Mouse (Mus musculus): ENCODE measurements at regions not wholly inside any gene's neighbourhood (a gene's known extent, or its start where the extent isn't known, plus 50 kb on each side); places are given as distances from the start of the nearest gene placed in this dataset.
"Not testable (repeated sequence)": the region's sequence is repeated elsewhere in the genome, so short reads cannot be mapped to it uniquely, and the experiment has no call there.

GRCm38 (mm10) chr3:41504867-41505266, 50.7 kb upstream of the Jade1 start:
- H3K27me3 ChIP-seq (ENCODE audit: control insufficient read depth, insufficient read depth, low read length, poor library complexity, severe bottlenecking) = no peaks in the 10 kb centered on the region
- TF ChIP-seq CTCF (IDR thresholded peaks at IDR 0.05; ENCODE audit: low read depth, low read length) = no peak
- no peak for TF ChIP-seq EP300 (IDR thresholded peaks at IDR 0.05; ENCODE audit: insufficient read depth, low read depth, low read length)
- no peak for TF ChIP-seq POLR2A (IDR thresholded peaks at IDR 0.05; ENCODE audit: insufficient read depth, low read length)
- H3K9ac ChIP-seq (ENCODE audit: low read depth, poor library complexity, severe bottlenecking) = no peak overlapping the region
- H3K36me3 ChIP-seq (ENCODE audit: control insufficient read depth, insufficient read depth, low read length, poor library complexity, severe bottlenecking) = peaks cover 20% of the 10 kb centered on the region
- no peak overlapping the region for H3K27ac ChIP-seq (ENCODE audit: insufficient read depth, low read length)
- H3K4me3 ChIP-seq (ENCODE audit: low read depth, low read length) = no peak overlapping the region
- H3K9me3 ChIP-seq (replicated peaks; ENCODE audit: control insufficient read depth, insufficient read depth, low read length, poor library complexity, severe bottlenecking) = no peaks in the 10 kb centered on the region
- no peaks in the 10 kb centered on the region for H3K4me1 ChIP-seq (ENCODE audit: control insufficient read depth, insufficient read depth, low read length)

- TF ChIP-seq POLR2A (IDR thresholded peaks at IDR 0.05; ENCODE audit: insufficient read depth, low read length) (no peak), EP300 (IDR thresholded peaks at IDR 0.05; ENCODE audit: insufficient read depth, low read depth, low read length) (no peak), CTCF (IDR thresholded peaks at IDR 0.05; ENCODE audit: low read depth, low read length) (no peak)
Observed at GRCm38 (mm10) chr3:41502161-41502560, 53.4 kb upstream of the Jade1 start.

GRCm38 (mm10) chr3:41501639-41502038, 53.9 kb upstream of the Jade1 start:
- H3K9me3 ChIP-seq (replicated peaks; ENCODE audit: control insufficient read depth, insufficient read depth, low read length, poor library complexity, severe bottlenecking); H3K36me3 ChIP-seq (ENCODE audit: control insufficient read depth, insufficient read depth, low read length, poor library complexity, severe bottlenecking); H3K27ac ChIP-seq (ENCODE audit: insufficient read depth, low read length); H3K9ac ChIP-seq (ENCODE audit: low read depth, poor library complexity, severe bottlenecking); H3K4me1 ChIP-seq (ENCODE audit: control insufficient read depth, insufficient read depth, low read length); H3K4me3 ChIP-seq (ENCODE audit: low read depth, low read length); H3K27me3 ChIP-seq (ENCODE audit: control insufficient read depth, insufficient read depth, low read length, poor library complexity, severe bottlenecking): not testable (repeated sequence)

More at GRCm38 (mm10) chr3:41502161-41502560, 53.4 kb upstream of the Jade1 start:
- no peak overlapping the region for H3K27ac ChIP-seq (ENCODE audit: insufficient read depth, low read length)
- H3K36me3 ChIP-seq (ENCODE audit: control insufficient read depth, insufficient read depth, low read length, poor library complexity, severe bottlenecking) = peaks cover 11% of the 10 kb centered on the region
- H3K27me3 ChIP-seq (ENCODE audit: control insufficient read depth, insufficient read depth, low read length, poor library complexity, severe bottlenecking) = no peaks in the 10 kb centered on the region
- H3K4me1 ChIP-seq (ENCODE audit: control insufficient read depth, insufficient read depth, low read length) = no peaks in the 10 kb centered on the region
- no peaks in the 10 kb centered on the region for H3K9me3 ChIP-seq (replicated peaks; ENCODE audit: control insufficient read depth, insufficient read depth, low read length, poor library complexity, severe bottlenecking)
- no peak overlapping the region for H3K9ac ChIP-seq (ENCODE audit: low read depth, poor library complexity, severe bottlenecking)
- no peak overlapping the region for H3K4me3 ChIP-seq (ENCODE audit: low read depth, low read length)

GRCm38 (mm10) chr3:41501124-41501523, 54.4 kb upstream of the Jade1 start:
- Histone ChIP-seq H3K4me3 (ENCODE audit: low read depth, low read length) (no peak overlapping the region), H3K27ac (ENCODE audit: insufficient read depth, low read length) (no peak overlapping the region), H3K27me3 (ENCODE audit: control insufficient read depth, insufficient read depth, low read length, poor library complexity, severe bottlenecking) (no peaks in the 10 kb centered on the region), H3K9ac (ENCODE audit: low read depth, poor library complexity, severe bottlenecking) (no peak overlapping the region), H3K36me3 (ENCODE audit: control insufficient read depth, insufficient read depth, low read length, poor library complexity, severe bottlenecking) (peaks cover 8% of the 10 kb centered on the region), H3K9me3 (replicated peaks; ENCODE audit: control insufficient read depth, insufficient read depth, low read length, poor library complexity, severe bottlenecking) (no peaks in the 10 kb centered on the region), H3K4me1 (ENCODE audit: control insufficient read depth, insufficient read depth, low read length) (no peaks in the 10 kb centered on the region)
- TF ChIP-seq CTCF (IDR thresholded peaks at IDR 0.05; ENCODE audit: low read depth, low read length) = no peak
- TF ChIP-seq EP300 (IDR thresholded peaks at IDR 0.05; ENCODE audit: insufficient read depth, low read depth, low read length) = no peak
- TF ChIP-seq POLR2A (IDR thresholded peaks at IDR 0.05; ENCODE audit: insufficient read depth, low read length) = no peak

- H3K9me3 ChIP-seq (replicated peaks; ENCODE audit: control insufficient read depth, insufficient read depth, low read length, poor library complexity, severe bottlenecking) = no peaks in the 10 kb centered on the region
- no peak overlapping the region for H3K9ac ChIP-seq (ENCODE audit: low read depth, poor library complexity, severe bottlenecking)
- H3K27ac ChIP-seq (ENCODE audit: insufficient read depth, low read length) = no peak overlapping the region
- H3K36me3 ChIP-seq (ENCODE audit: control insufficient read depth, insufficient read depth, low read length, poor library complexity, severe bottlenecking) = peaks cover 3% of the 10 kb centered on the region; the same call in 1 of the 2 replicates
- H3K4me3 ChIP-seq (ENCODE audit: low read depth, low read length) = no peak overlapping the region
- TF ChIP-seq POLR2A (IDR thresholded peaks at IDR 0.05; ENCODE audit: insufficient read depth, low read length) = no peak
- TF ChIP-seq CTCF (IDR thresholded peaks at IDR 0.05; ENCODE audit: low read depth, low read length) = no peak
- no peak for TF ChIP-seq EP300 (IDR thresholded peaks at IDR 0.05; ENCODE audit: insufficient read depth, low read depth, low read length)
- no peaks in the 10 kb centered on the region for H3K4me1 ChIP-seq (ENCODE audit: control insufficient read depth, insufficient read depth, low read length)
- no peaks in the 10 kb centered on the region for H3K27me3 ChIP-seq (ENCODE audit: control insufficient read depth, insufficient read depth, low read length, poor library complexity, severe bottlenecking)
Observed at GRCm38 (mm10) chr3:41499680-41500079, 55.9 kb upstream of the Jade1 start.

GRCm38 (mm10) chr3:41498791-41499190, 56.7 kb upstream of the Jade1 start:
- H3K4me1 ChIP-seq (ENCODE audit: control insufficient read depth, insufficient read depth, low read length) = no peaks in the 10 kb centered on the region
- H3K27me3 ChIP-seq (ENCODE audit: control insufficient read depth, insufficient read depth, low read length, poor library complexity, severe bottlenecking) = no peaks in the 10 kb centered on the region
- H3K9ac ChIP-seq (ENCODE audit: low read depth, poor library complexity, severe bottlenecking) = no peak overlapping the region
- no peaks in the 10 kb centered on the region for H3K9me3 ChIP-seq (replicated peaks; ENCODE audit: control insufficient read depth, insufficient read depth, low read length, poor library complexity, severe bottlenecking)
- TF ChIP-seq CTCF (IDR thresholded peaks at IDR 0.05; ENCODE audit: low read depth, low read length) (no peak), EP300 (IDR thresholded peaks at IDR 0.05; ENCODE audit: insufficient read depth, low read depth, low read length) (no peak), POLR2A (IDR thresholded peaks at IDR 0.05; ENCODE audit: insufficient read depth, low read length) (no peak)
- H3K4me3 ChIP-seq (ENCODE audit: low read depth, low read length) = no peak overlapping the region
- H3K36me3 ChIP-seq (ENCODE audit: control insufficient read depth, insufficient read depth, low read length, poor library complexity, severe bottlenecking) = peaks cover 3% of the 10 kb centered on the region; the same call in 1 of the 2 replicates
- H3K27ac ChIP-seq (ENCODE audit: insufficient read depth, low read length) = peak overlapping the region; percentile 100
